Mouse (Mus musculus): ENCODE measurements around the gene Oaz2.

Oaz2 gene

DNA sequence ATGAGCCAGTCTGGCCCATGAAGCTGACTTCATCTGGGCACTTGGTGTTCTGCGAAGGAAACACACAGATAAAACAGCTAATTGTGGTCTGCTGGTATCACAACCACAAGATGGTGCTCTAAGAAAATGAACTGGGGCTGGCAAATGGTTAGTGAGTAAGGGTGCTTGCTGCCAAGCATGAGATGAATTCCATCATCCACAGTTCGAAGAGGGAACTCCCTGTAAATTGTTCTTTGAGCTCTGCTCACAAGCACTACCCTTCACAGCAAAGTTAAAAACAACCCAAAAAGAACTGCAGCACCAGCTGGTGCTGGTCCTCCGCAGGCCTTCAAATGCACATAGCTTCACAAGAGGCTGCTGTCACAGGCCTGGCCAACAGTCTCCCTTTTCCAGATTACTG, 27.8 kb downstream of the Oaz2 start:
- peak; percentile 66 to 76 for DNase-seq

GRCm38 (mm10) chr9:65696337-65696736, 28.5 kb downstream of the Oaz2 start:
- peak; percentile 44 to 60 for DNase-seq

- no peak for DNase-seq
Measured at GRCm38 (mm10) chr9:65697356-65697755, 29.6 kb downstream of the Oaz2 start.

DNA sequence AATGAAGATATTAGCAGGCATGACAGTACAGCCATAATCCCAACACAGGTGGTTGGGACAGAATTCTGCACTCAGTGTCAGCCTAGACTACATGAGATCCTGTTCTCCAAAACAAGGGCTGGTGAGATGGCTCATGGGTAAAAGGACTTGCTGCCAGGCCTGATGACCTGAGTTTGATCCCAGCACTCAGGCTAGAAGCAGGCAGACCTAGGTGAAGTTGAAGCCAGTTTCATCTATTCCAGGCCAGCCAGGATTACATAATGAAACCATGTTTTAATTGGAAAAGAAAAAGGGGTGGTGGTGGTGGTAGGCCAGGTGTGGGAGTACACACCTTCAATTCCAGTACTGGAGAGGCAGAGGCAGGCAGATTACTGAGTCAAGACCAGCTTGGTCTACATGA, 30.2 kb downstream of the Oaz2 start:
- DNase-seq: no peak

- DNase-seq: no peak
Measured at GRCm38 (mm10) chr9:65700504-65700903, 32.7 kb downstream of the Oaz2 start.

GRCm38 (mm10) chr9:65702286-65702685, 34.5 kb downstream of the Oaz2 start:
- no peak for DNase-seq

DNA sequence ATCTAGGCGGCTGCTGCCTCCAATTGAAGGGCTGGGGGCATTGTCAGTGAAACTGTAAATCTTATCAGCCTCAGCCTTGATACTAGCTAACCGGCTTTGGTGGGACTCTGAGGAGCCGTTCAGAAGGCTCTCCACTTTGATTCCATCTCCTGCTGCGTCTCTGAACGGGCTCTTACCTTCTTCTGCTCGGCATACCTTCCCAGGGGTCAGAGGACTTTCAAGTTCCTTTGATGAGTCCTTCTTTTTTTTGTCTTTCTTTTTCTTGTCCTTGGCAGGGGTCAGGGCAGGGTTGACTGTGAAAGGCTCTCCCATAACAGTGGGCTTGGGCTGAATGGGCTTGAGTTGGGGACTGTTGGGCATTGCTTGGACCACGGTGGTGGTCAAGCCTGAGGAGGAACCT, 35.4 kb downstream of the Oaz2 start:
- no peak for DNase-seq

- no peak for DNase-seq
Measured at GRCm38 (mm10) chr9:65703926-65704595, 36.3 kb downstream of the Oaz2 start.

DNA sequence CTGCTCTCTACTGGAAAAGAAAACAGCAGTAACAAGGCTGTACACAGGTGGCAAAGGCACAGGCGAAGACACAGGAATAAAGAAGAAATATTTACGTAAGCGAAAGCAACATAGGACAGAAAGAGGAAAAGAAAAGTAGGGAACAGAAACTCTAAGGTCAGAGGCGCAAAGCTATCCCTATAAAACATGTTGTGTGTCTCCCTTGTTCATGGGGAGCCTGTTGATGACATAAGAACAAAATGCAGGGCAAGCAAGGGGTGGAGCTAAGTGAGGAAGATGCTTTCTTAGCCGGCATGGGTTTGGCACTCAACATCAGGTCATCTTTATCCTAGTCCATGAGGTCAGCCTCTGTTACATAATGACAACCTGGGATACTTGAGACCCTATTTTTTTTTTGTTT, 50.4 kb downstream of the Oaz2 start:
- DNase-seq: no peak

DNA sequence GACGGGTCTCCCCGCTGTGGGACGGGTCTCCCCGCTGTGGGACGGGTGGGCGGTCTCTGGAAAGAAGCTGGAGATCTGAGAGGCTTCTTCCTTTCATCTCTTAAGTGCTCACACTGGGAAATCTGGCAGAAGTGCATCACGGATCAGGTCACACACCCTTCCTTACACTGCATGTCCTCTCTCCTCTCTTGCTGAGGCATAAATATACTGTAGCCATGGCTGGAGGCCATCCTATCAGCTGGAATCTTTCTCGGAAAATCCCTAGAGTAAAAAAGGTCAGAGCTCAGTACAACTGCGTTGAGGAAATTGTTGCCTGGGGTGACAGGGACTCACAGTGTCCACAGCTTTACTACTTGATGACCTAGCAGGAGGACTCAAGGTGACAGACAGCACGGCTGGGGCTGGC, 53.4 kb downstream of the Oaz2 start:
- DNase-seq: no peak

DNA sequence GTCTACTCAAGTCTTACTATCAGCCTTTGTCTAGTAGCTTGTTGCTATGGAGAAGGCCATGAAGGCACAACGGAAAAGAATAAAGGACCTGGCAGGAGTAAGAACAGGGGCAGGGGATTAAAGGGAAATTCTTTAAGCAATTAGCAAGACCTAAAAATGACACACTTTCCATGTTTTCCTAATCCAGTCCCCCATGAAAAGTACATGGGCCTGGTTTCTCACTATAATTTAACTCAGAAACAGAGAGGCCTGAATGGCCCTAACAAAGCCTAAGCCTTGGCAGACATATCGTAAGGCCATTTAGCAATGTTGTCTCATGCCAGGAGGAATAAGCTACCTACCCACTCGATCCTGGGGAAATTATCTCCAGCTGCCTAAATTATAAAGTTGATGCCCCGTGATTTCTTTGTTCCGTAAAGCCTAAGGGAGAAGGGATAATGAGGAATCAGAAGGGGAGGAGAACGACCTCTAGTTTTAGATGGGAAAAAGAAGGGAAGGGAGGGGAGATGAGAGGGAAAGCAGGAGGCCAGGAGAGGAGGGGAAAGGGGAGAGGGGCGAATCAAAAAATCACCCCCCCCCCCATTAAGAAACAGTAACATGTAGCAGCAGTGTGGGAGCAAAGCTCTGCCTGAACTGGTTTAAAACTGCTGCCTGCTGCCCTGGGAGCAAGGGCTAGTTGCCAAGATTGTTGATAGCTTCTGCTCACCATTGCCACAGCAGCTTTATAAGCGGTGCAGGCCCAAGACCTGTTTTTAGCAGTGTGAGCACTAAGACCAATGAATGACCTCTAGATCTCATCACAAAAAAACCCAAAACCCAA, 56.9 kb downstream of the Oaz2 start:
- peak; percentile 80 to 82 for DNase-seq

DNA sequence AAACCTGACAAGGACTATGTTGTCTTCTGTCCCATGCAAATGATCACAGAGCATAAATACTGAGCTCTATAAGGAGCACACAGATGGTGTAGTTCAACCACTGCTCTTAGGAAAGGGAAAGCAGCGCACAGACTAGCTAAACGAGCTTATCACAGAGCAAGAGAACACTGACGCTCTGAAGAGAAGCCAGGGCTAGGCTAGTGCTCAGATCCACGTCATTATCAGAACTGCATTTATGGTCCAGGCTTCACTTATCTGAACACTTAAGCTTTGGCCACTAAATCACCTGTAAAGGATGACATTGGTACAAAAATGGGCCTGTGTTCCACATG, 57.5 kb downstream of the Oaz2 start:
- DNase-seq: no peak

DNA sequence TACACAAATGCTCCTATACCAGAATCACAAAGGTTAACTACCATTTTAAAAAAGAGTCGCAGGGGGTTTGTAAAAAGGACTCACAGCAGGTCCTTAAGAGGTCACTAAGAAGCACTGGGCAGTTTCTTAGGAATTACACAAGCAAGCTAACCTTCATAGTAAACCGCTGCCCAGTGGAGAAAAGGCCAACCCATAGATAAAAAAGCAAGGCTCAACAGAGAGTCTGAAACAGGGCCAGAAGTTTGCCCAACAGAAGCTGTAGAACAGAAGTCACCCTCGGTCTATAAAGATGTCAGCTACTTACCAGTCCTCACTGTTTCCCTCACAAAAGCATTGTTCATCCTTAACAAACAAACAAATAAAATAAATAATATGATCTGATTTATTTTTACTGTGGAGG, 58.6 kb downstream of the Oaz2 start:
- DNase-seq: no peak

DNA sequence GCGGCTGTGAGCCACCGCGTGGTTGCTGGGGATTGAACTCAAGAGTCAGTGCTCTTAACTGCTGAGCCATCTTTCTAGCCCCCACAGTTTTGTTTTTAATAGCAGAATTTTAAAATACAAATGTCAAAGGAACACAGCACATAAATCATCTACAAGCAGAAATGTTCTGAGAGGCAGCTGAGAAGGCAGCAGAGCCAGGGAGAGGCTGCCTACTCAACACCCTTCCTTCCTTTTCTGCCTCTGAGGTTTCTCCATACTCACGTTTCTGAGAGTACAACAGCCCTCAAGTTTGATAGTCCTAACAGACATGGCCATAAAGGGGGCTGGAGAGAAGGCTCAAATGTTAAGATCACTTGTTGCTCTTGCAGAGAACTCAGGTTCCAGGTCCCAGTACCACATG, 59.7 kb downstream of the Oaz2 start:
- no peak for DNase-seq

DNA sequence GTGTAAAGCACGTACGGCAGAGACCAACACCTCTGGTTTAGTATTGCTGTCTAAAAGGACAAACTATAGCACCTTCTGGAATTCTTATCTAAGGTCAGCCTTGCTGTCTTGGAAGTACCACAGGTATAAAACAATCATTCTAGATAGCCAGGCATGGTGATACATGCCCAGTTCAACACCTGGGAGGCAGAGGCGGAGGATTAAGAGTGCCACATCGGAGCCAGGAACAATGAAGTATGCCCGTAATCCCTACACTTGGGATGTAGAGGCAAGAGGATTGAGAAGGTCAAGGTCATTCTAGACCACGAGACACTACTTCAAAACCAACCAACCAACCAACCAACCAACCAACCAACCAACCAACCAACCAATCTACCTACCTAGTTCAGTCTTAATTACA, 60.8 kb downstream of the Oaz2 start:
- no peak for DNase-seq

DNA sequence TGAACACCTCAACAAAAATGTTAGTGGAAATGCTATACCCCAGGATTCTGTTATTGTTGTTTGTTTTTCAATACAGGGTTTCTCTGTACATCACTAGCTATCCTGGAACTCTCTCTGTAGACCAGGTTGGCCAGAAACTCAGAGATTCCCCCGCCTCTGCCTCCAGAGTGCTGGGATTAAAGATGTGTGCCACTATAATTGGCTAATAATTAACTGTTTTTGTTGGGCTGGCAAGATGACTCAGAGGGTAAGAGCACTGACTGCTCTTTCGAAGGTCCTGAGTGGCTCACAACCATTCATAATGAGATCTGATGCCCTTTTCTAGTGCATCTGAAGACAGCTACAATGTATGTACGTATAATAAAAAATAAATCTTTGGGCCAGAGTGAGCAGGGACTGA, 67.1 kb downstream of the Oaz2 start:
- no peak for DNase-seq

Data from cerebellum, postnatal 10 days (tissue).